In genomic region chr2:156312297-156312897, GRCm38 (mm10) we compare ENCODE assay signal across 8 mouse cellular contexts. TPM values are rescaled to one million over a fixed set of nuclear protein-coding genes. Genes with fewer than 3 reads are reported as not detected.
A peak's percentile ranks its signal among the peaks of the same experiment; 100 is the strongest.
DNase-seq lines count a peak whose midpoint lies in the region; ATAC-seq lines count a peak whose summit lies in the region.

Gene Cnbd2, plus strand, starts transcription at chr2:156312299.
Gene Scand1, minus strand, starts transcription at chr2:156312704.

- ATAC-seq in CD4-positive, CD25-positive, alpha-beta regulatory T cell, adult 4 months = peak; percentile 94
- peak; percentile 91 for ATAC-seq in heart, embryonic 16.5 days (replicated peaks; ENCODE audit: extremely low read depth, insufficient read depth, low FRiP score)
- peak; percentile 80 for ATAC-seq in liver, embryonic 15.5 days (ENCODE audit: insufficient read depth)
- peak; percentile 86 for ATAC-seq in neural tube, embryonic 12.5 days (ENCODE audit: low FRiP score, low read depth)

- peaks cover 25% of the 10 kb centered on the region for H3K4me1 ChIP-seq in forebrain, embryonic 10.5 days
- peaks cover 9% of the 10 kb centered on the region for H3K4me1 ChIP-seq in heart, embryonic 16.5 days (ENCODE audit: control insufficient read depth, insufficient read depth, low read length)
- H3K4me1 ChIP-seq in liver, embryonic 15.5 days (replicated peaks) = peaks cover 26% of the 10 kb centered on the region
- peaks cover 5% of the 10 kb centered on the region for H3K4me1 ChIP-seq in neural tube, embryonic 12.5 days

- H3K27ac ChIP-seq in forebrain, embryonic 10.5 days = peak within 1 kb of the TSS; percentile 97
- peak within 1 kb of the TSS; percentile 97 for H3K27ac ChIP-seq in heart, embryonic 16.5 days (ENCODE audit: low read length)
- H3K27ac ChIP-seq in liver, embryonic 15.5 days (replicated peaks) = peak within 1 kb of the TSS; percentile 96
- H3K27ac ChIP-seq in neural tube, embryonic 12.5 days = peak within 1 kb of the TSS; percentile 93

- peak within 1 kb of the TSS; percentile 86 for H3K4me3 ChIP-seq in forebrain, embryonic 10.5 days
- H3K4me3 ChIP-seq in heart, embryonic 16.5 days (ENCODE audit: low read length) = peak within 1 kb of the TSS; percentile 91
- H3K4me3 ChIP-seq in liver, embryonic 15.5 days (replicated peaks) = peak within 1 kb of the TSS; percentile 96
- peak within 1 kb of the TSS; percentile 90 for H3K4me3 ChIP-seq in neural tube, embryonic 12.5 days

- H3K9me3 ChIP-seq in forebrain, embryonic 10.5 days = no peaks in the 10 kb centered on the region
- 0 out of 2 replicates have a peak, but pooled peaks cover 3% of the 10 kb centered on the region for H3K9me3 ChIP-seq in heart, embryonic 16.5 days (replicated peaks; ENCODE audit: control insufficient read depth, low read length)
- H3K9me3 ChIP-seq in liver, embryonic 15.5 days (replicated peaks) = no peaks in the 10 kb centered on the region
- no peaks in the 10 kb centered on the region for H3K9me3 ChIP-seq in neural tube, embryonic 12.5 days

- peaks cover 48% of the 10 kb centered on the region for H3K36me3 ChIP-seq in forebrain, embryonic 10.5 days (replicated peaks)
- H3K36me3 ChIP-seq in heart, embryonic 16.5 days (ENCODE audit: control insufficient read depth, insufficient read depth) = 0 out of 2 replicates have a peak, but pooled peaks cover 5% of the 10 kb centered on the region
- peaks cover 4% of the 10 kb centered on the region; the same call in 1 of the 2 replicates for H3K36me3 ChIP-seq in liver, embryonic 15.5 days (replicated peaks)
- peaks cover 11% of the 10 kb centered on the region; the same call in 1 of the 2 replicates for H3K36me3 ChIP-seq in neural tube, embryonic 12.5 days

- peak within 1 kb of the TSS; percentile 95 for H3K9ac ChIP-seq in heart, embryonic 16.5 days (ENCODE audit: low read length)
- peak within 1 kb of the TSS; percentile 87 for H3K9ac ChIP-seq in liver, embryonic 15.5 days
- peak within 1 kb of the TSS; percentile 94 for H3K9ac ChIP-seq in neural tube, embryonic 12.5 days

- WGBS in forebrain, embryonic 10.5 days = under 1% methylated on average over 49 of the region's 49 CpGs
- WGBS in heart, embryonic 16.5 days = under 1% methylated on average over 49 of the region's 49 CpGs
- WGBS in liver, embryonic 15.5 days (ENCODE audit: insufficient replicate concordance) = under 1% methylated on average over 49 of the region's 49 CpGs
- WGBS in neural tube, embryonic 12.5 days = under 1% methylated on average over 49 of the region's 49 CpGs

- peak; percentile 49 for DNase-seq in c-Kit-negative CD71-positive TER-119-positive erythroid progenitor cells, embryonic 14.5 days (ENCODE audit: low read depth, low spot score)
- DNase-seq in forebrain, embryonic 10.5 days (ENCODE audit: extremely low spot score, low spot score) = peak; percentile 90
- DNase-seq in kidney, postnatal 36 days = peak; percentile 89 to 90
- DNase-seq in telencephalon, adult 2 months (ENCODE audit: low read depth, low spot score) = peak; percentile 88

- peak within 1 kb of the TSS; percentile 93 for H3K4me2 ChIP-seq in heart, embryonic 16.5 days (ENCODE audit: low read depth, low read length)
- peak within 1 kb of the TSS; percentile 91 for H3K4me2 ChIP-seq in liver, embryonic 15.5 days
- peak within 1 kb of the TSS; percentile 77 for H3K4me2 ChIP-seq in neural tube, embryonic 12.5 days (replicated peaks)

- H3K27me3 ChIP-seq in forebrain, embryonic 10.5 days (ENCODE audit: poor library complexity, severe bottlenecking) = no peaks in the 10 kb centered on the region
- no peaks in the 10 kb centered on the region for H3K27me3 ChIP-seq in heart, embryonic 16.5 days (ENCODE audit: control insufficient read depth, insufficient read depth, low read length)
- H3K27me3 ChIP-seq in liver, embryonic 15.5 days = no peaks in the 10 kb centered on the region
- no peaks in the 10 kb centered on the region for H3K27me3 ChIP-seq in neural tube, embryonic 12.5 days (replicated peaks)

RNA-seq across cellular contexts. Expression of gene Cnbd2, which starts in this region (rescaled TPM):
- polyA plus RNA-seq in CD4-positive, CD25-positive, alpha-beta regulatory T cell, adult 4 months (2017; shearing (Covaris generic)) = 1 to 10 TPM; 6.3 to 8.8 TPM
- 2.5 and 2.6 TPM in 2 replicates for polyA plus RNA-seq in forebrain, embryonic 10.5 days (2016; fragmentation: Nextera tagmentation; extraction: Ambion mirVana)
- polyA plus RNA-seq in heart, embryonic 16.5 days (2015; fragmentation: Nextera tagmentation; extraction: Ambion mirVana) = 2.2 and 2.7 TPM in 2 replicates
- 1.9 and 2.0 TPM in 2 replicates for polyA plus RNA-seq in liver, embryonic 15.5 days (2015; fragmentation: Nextera tagmentation; extraction: Ambion mirVana)
- 6.5 and 7.0 TPM in 2 replicates for polyA plus RNA-seq in neural tube, embryonic 12.5 days (2016; fragmentation: Nextera tagmentation; extraction: Ambion mirVana)

RNA-seq across cellular contexts. Expression of gene Scand1, which starts in this region (rescaled TPM):
- 1 to 10 TPM; 1.6 to 2.7 TPM for polyA plus RNA-seq in CD4-positive, CD25-positive, alpha-beta regulatory T cell, adult 4 months (2017; shearing (Covaris generic))
- 49.0 and 52.1 TPM in 2 replicates for polyA plus RNA-seq in forebrain, embryonic 10.5 days (2016; fragmentation: Nextera tagmentation; extraction: Ambion mirVana)
- polyA plus RNA-seq in heart, embryonic 16.5 days (2015; fragmentation: Nextera tagmentation; extraction: Ambion mirVana) = 45.3 and 48.2 TPM in 2 replicates
- 26.3 and 28.5 TPM in 2 replicates for polyA plus RNA-seq in liver, embryonic 15.5 days (2015; fragmentation: Nextera tagmentation; extraction: Ambion mirVana)
- polyA plus RNA-seq in neural tube, embryonic 12.5 days (2016; fragmentation: Nextera tagmentation; extraction: Ambion mirVana) = 117 and 122 TPM in 2 replicates

Comparison
In these comparisons a context has a peak if more than half of its experiments do, and no peak if none do; other contexts are left out.
1. Peak in every context shown above with its lines: DNase-seq, ATAC-seq, H3K4me3 ChIP-seq and H3K27ac ChIP-seq.